Comparison of ENCODE assay signal across 14 mouse cellular contexts in genomic region chr7:101750268-101750667, GRCm38 (mm10).
"Had no signal": no experiment of that assay in that cellular context is flagged by ENCODE, and none has a peak within 500 bp of the region (broad histone marks: within the 10 kb centered on the region; RNA-seq: fewer than 3 reads in every experiment).

No protein-coding gene starts in this region.

- ATAC-seq: hindbrain, postnatal 0 days; liver, embryonic 12.5 days; midbrain, embryonic 16.5 days had no signal

- H3K27ac ChIP-seq: hindbrain, postnatal 0 days; kidney, embryonic 15.5 days; limb, embryonic 15.5 days; liver, embryonic 12.5 days; macrophage; midbrain, embryonic 12.5 days; neural tube, embryonic 13.5 days had no signal

- H3K9ac ChIP-seq: kidney, embryonic 15.5 days; limb, embryonic 15.5 days; liver, embryonic 12.5 days; midbrain, embryonic 12.5 days; neural tube, embryonic 13.5 days had no signal

- H3K4me2 ChIP-seq: kidney, embryonic 15.5 days; limb, embryonic 15.5 days; liver, embryonic 12.5 days; midbrain, embryonic 12.5 days; neural tube, embryonic 13.5 days had no signal

- H3K4me3 ChIP-seq: kidney, embryonic 15.5 days; limb, embryonic 15.5 days; liver, embryonic 12.5 days; midbrain, embryonic 12.5 days; neural tube, embryonic 13.5 days had no signal

- H3K4me1 ChIP-seq: liver, embryonic 12.5 days; midbrain, embryonic 12.5 days had no signal

- H3K9me3 ChIP-seq: kidney, embryonic 15.5 days; limb, embryonic 15.5 days; liver, embryonic 12.5 days; midbrain, embryonic 12.5 days; neural tube, embryonic 13.5 days had no signal

- DNase-seq: kidney, postnatal 14 days; layer of hippocampus, adult 9-11 months; layer of hippocampus, postnatal 36 days; right cerebral cortex, postnatal 14 days; thymus, adult 2 months; thymus, postnatal 4 days had no signal

- H3K27me3 ChIP-seq: kidney, embryonic 15.5 days; limb, embryonic 15.5 days; liver, embryonic 12.5 days; midbrain, embryonic 12.5 days; neural tube, embryonic 13.5 days had no signal
